Mouse (Mus musculus): ENCODE measurements at regions not wholly inside any gene's neighbourhood (a gene's known extent, or its start where the extent isn't known, plus 50 kb on each side); places are given as distances from the start of the nearest gene placed in this dataset.

GRCm38 (mm10) chr13:6397648-6398047 lies 150.3 kb upstream of the Pitrm1 start:
- TF ChIP-seq CTCF (IDR thresholded peaks at IDR 0.05; ENCODE audit: borderline replicate concordance, control insufficient read depth, extremely low read depth, insufficient read depth, low read length, poor library complexity) (no peak), POLR2A (IDR thresholded peaks at IDR 0.05; ENCODE audit: control insufficient read depth, extremely low read depth, insufficient read depth, low read length, poor library complexity) (no peak)
